Mouse (Mus musculus) liver, adult (tissue): ENCODE data around the gene Arhgef2.

Experiments
- GATA4 ChIP-seq: IDR thresholded peaks from 2 replicates; pipeline ENCODE4 v1.6.1; 2014; ENCODE audit warnings: mild to moderate bottlenecking, low read length; ENCODE audit not compliant: insufficient replicate concordance

Arhgef2 gene

GRCm38 (mm10) chr3:88623346-88624135, 17.8 kb downstream of the Arhgef2 start:
- no peak for TF ChIP-seq GATA4

- no peak for TF ChIP-seq GATA4
These were observed 18.6 kb downstream of the Arhgef2 start for GRCm38 (mm10) chr3:88624324-88624723.

DNA sequence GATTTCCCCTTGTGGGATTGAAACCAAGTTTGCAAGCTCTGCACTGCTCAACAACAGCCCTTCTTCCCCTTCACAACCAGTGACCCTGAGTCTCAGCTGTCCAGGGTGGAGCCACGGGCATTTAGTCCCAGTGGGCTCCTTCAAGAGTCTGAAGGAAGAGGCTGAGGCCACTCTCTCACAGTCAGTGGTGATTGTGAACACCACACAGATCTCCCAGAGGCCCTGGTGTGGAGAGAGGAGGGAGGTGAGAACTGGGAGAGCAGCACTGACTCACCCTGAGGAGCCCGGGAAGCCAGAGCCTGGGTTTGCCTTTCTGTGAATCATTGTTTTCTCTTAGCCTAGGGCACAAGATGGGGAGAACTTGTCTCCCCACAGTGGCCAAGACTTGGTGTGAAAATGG, 19.2 kb downstream of the Arhgef2 start:
- no peak for TF ChIP-seq GATA4

DNA sequence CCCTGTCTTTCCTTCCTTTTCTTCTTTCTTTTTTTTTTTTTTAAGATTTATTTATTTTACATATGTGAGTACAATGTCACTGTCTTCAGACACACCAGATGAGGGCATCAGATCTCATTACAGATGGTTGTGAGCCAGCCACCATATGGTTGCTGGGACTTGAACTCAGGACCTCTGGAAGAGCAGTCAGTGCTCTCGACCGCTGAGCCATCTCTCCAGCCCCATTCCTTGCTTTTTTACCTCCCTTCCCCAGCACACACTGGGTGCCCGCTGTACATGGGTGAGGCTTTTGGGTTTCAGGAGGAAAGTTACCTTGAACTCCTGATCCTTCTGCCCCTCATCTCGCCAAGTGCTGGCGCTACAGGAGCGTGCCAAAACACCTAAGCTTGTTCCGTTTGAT, 19.8 kb downstream of the Arhgef2 start:
- TF ChIP-seq GATA4 = no peak

GRCm38 (mm10) chr3:88626316-88626715, 20.6 kb downstream of the Arhgef2 start:
- no peak for TF ChIP-seq GATA4

DNA sequence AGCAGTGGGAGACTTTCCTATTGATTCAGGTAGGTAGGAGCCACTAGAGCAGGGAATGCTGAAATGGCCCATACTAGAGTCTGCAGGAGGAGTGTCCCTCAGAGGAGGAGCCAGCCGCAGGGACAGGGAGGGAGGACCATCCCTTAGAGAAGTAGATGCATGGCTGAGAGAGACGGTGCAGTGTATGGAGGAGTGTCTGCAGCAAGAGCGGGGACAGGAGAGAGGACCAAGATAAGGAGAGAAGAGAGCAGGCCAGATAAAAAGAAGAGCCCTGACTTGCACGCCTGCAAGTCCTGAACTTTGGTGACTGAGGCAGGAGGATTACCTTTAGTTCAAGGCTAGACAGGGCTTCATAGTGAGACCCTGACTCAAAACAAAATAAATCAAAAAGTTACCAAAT, 21.3 kb downstream of the Arhgef2 start:
- TF ChIP-seq GATA4 = no peak

GRCm38 (mm10) chr3:88627535-88627934, 21.8 kb downstream of the Arhgef2 start:
- TF ChIP-seq GATA4 = no peak

GRCm38 (mm10) chr3:88628766-88629165, 23.0 kb downstream of the Arhgef2 start:
- no peak for TF ChIP-seq GATA4

DNA sequence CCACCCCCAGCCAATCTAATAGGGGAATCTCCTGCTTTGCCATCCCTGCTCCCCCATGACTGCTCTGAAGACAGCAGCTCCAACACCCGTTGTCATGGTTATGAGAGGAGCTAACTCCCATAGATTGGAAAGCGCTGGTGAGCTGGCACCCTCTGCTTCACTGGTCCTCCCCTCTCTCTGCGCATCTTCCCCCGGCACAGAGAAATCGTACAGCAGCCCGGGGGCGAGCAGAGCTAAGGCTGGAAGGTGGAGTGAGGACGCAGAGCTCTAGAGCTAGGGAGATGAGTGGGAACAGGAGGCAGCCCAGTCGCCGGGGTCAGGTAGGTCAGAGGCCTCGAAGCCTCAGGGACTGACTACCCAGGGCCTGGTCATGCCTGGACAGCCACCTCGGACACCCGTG, 23.5 kb downstream of the Arhgef2 start:
- TF ChIP-seq GATA4 = no peak

DNA sequence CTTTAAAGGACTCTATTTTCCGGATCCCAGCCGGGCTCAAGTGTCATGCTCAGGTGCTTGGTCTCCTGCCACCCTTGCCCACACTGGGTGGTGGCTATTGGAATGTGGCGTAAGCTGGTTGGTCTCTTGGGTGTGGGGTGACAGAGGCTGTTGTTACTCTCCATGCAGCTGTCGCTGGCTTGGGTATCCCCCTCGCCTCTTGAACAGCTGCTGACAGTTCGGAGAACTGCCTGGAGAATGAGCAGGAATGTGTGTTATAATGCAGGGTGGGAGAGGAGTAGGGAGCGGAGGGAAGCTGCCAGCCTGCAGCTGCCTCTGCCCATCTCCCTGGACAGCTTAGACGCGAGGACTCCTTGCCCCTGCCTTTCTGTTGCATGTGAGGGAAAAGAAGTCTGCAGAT, 24.3 kb downstream of the Arhgef2 start:
- TF ChIP-seq GATA4 = no peak

GRCm38 (mm10) chr3:88630849-88631341, 25.1 kb downstream of the Arhgef2 start:
- TF ChIP-seq GATA4 = no peak

DNA sequence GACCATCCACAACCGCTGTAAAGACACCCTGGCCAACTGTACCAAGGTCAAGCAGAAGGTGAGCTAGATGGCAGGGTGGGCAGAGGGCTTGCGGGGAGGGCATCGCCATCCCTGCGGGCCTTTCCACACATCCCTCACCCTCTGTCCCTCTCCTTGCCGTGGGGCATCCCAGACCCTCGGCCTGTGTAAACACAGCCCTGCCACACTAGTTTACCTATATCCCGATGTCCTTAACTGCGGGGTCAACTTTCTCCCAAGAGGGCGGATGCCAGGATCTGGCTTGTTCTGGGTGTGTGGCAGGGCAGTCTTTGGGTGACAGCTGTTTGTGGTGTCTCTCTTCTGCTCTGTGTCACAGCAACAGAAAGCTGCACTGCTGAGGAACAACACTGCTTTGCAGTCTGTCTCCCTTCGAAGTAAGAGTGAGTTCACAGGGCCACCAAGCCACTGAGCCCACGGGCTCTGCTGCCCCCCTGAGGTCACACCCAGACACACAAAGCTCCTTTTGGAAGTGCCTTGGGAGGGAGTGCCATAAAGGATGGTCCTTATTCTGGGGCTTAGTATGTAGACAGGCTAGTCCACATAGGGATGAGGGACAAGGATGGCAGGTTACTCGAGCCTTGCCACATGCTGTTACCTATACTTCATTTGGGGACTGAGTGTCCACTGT, 26.3 kb downstream of the Arhgef2 start:
- TF ChIP-seq GATA4 = no peak

DNA sequence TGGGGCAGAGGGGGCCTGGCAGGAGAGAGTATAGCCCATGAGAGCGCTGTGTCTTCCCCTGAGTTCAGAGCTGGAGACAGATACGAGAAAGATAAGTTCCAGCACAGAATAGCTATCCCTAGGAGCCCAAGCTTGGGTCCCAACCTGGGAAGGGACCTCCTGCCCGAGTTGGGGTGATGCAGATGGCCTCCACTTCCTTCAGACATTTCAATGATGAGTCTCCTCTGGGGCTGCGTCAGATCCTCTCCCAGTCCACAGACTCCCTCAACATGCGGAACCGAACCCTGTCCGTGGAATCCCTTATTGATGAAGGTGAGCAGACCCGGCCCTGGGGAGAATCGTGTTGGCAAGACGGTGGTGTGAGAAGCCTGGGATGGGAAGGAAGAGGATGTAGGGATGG, 27.3 kb downstream of the Arhgef2 start:
- no peak for TF ChIP-seq GATA4

- TF ChIP-seq GATA4 = no peak
These were observed 29.9 kb downstream of the Arhgef2 start for GRCm38 (mm10) chr3:88635506-88636275.

GRCm38 (mm10) chr3:88636555-88636986, 30.8 kb downstream of the Arhgef2 start:
- TF ChIP-seq GATA4 = no peak

GRCm38 (mm10) chr3:88637134-88637533, 31.4 kb downstream of the Arhgef2 start:
- no peak for TF ChIP-seq GATA4
